Mouse (Mus musculus) embryonic facial prominence, embryonic 14.5 days (tissue): ENCODE results near the gene Slc46a3. TPM values are rescaled to one million over a fixed set of nuclear protein-coding genes. Genes with fewer than 3 reads are reported as not detected.

Experiments
- ATAC-seq: fragments of 200-750 bp; cut with Nextera tagmentation; 2 replicates; pipeline ENCODE4 v1.8.0; 2017; ENCODE audit warnings: low read depth, moderate number of reproducible peaks, moderate TSS enrichment
- DNase-seq: peaks from one replicate; pipeline ENCODE4 v3.0.0-alpha.2; 2015; ENCODE audit warnings: low spot score
- H3K27ac ChIP-seq: fragments of 300-500 bp; sonication (generic); replicated peaks from 2 replicates; pipeline ENCODE4 v1.5.1; 2014; ENCODE audit warnings: low read depth, mild to moderate bottlenecking, low read length, moderate library complexity
- H3K27me3 ChIP-seq: fragments of 300-500 bp; sonication (generic); replicated peaks from 2 replicates; pipeline ENCODE4 v1.6.1; 2014; ENCODE audit warnings: low read length; ENCODE audit not compliant: control insufficient read depth, insufficient read depth
- H3K36me3 ChIP-seq: fragments of 300-500 bp; sonication (generic); 2 replicates; pipeline ENCODE4 v1.6.1; 2014; ENCODE audit warnings: low read length, mixed read lengths; ENCODE audit not compliant: control insufficient read depth, insufficient read depth
- H3K4me1 ChIP-seq: fragments of 300-500 bp; sonication (generic); 2 replicates; pipeline ENCODE4 v1.6.1; 2014; ENCODE audit warnings: antibody characterized with exemption, low read length; ENCODE audit not compliant: control insufficient read depth, insufficient read depth
- H3K4me2 ChIP-seq: fragments of 300-500 bp; sonication (generic); 2 replicates; pipeline ENCODE4 v1.6.1; 2014; ENCODE audit warnings: low read depth, mild to moderate bottlenecking, low read length, moderate library complexity, mixed read lengths
- H3K4me3 ChIP-seq: fragments of 300-500 bp; sonication (generic); 2 replicates; pipeline ENCODE4 v1.5.1; 2014; ENCODE audit warnings: low read depth, mild to moderate bottlenecking, low read length
- H3K9ac ChIP-seq: fragments of 300-500 bp; sonication (generic); 2 replicates; pipeline ENCODE4 v1.6.1; 2014; ENCODE audit warnings: low read depth, mild to moderate bottlenecking, low read length, moderate library complexity, mixed read lengths
- H3K9me3 ChIP-seq: fragments of 300-500 bp; sonication (generic); 2 replicates; pipeline ENCODE4 v1.6.1; 2016; ENCODE audit warnings: low read length; ENCODE audit not compliant: control insufficient read depth
- WGBS: fragments of 180-500 bp; shearing (Covaris S2); extraction: QIAGEN DNeasy Blood & Tissue Kit; methylation state at CpG from one replicate; pipeline ENCODE4 v1.1.7; 2014; 5-methylcytosine and 5-hydroxymethylcytosine counted together
- polyA plus RNA-seq: library from polyadenylated mRNA; unstranded; fragments of >200 nt; fragmentation: Nextera tagmentation; extraction: Ambion mirVana; gene quantifications from 2 replicates; pipeline ENCODE4 v1.2.1, GENCODE M21; 2014

Slc46a3 gene
- polyA plus RNA-seq, 1 experiment from 2014 or later: 4.5 TPM

- Histone ChIP-seq H3K4me1 (no peaks in the 10 kb centered on the region), H3K4me3 (no peak overlapping the region), H3K4me2 (no peak overlapping the region), H3K27me3 (no peaks in the 10 kb centered on the region), H3K9me3 (no peaks in the 10 kb centered on the region), H3K36me3 (no peaks in the 10 kb centered on the region), H3K9ac (no peak overlapping the region), H3K27ac (no peak overlapping the region)
- no peak for ATAC-seq
- 79% methylated on average over 11 of the region's 12 CpGs for WGBS
- DNase-seq: no peak
Observed at GRCm38 (mm10) chr5:147839418-147839817, 55.2 kb downstream of the Slc46a3 start.

DNA sequence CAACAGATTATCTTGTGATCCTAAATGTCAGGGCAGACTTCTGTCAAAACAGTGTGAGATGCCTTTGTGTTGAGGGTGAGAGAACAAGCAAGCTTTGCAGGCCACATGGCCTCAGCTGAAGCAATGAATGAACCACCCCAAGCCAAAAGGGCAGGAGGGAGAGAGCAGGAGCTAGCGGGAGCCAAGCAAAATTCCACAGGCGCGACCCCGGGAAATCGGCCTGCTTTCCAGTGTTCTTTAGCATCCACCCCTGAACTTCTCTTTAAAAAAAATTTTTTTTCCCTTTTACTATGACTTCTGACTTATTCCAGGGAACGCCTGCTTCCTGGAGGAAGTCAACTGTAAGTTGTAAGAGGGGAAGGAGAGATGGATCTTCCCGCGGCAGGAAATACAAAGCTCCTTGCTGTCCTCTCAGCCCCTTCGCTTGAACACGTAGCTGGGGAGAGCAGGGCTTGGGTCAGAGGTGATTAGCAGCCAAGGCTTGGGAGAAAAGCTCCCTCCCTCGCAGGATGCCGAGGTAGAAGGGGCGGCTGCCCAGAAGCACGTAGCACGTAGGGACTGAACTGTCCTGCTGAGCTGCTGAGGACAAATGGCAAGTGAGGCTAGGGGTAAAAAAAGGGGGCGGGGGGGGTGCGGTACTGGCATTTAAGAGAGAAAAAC is 59.6 kb downstream of the Slc46a3 start:
- H3K9ac ChIP-seq: no peak overlapping the region

DNA sequence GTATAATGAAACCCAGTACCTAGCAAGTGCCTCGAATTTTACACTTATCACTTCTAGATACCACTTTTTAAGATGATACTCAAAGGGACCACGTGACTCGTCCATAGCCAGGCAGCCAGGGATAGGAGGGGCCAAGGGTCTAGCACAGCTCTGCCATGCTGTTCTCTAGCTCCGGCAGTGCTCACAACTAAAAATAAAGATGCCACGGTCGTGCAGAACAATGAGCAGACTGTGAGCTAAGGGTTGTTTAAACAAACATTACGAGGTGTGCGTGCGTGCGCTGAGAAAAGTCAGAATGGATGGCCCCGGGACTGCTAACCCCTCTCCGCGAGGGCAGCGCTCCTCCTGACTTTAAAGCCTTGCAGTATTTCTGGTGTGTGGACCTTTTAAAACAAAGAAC is 61.8 kb downstream of the Slc46a3 start:
- Histone ChIP-seq H3K4me3 (no peak overlapping the region), H3K9me3 (no peaks in the 10 kb centered on the region), H3K27ac (no peak overlapping the region), H3K36me3 (no peaks in the 10 kb centered on the region), H3K4me1 (no peaks in the 10 kb centered on the region), H3K27me3 (no peaks in the 10 kb centered on the region), H3K9ac (no peak overlapping the region), H3K4me2 (peak overlapping the region; percentile 18; the same call in 1 of the 2 replicates)
- no peak for ATAC-seq
- WGBS: 46% methylated on average over 14 of the region's 14 CpGs
- no peak for DNase-seq

More for the DNA sequence above, 59.6 kb downstream of the Slc46a3 start:
- Histone ChIP-seq H3K4me2 (peak overlapping the region; percentile 11; the same call in 1 of the 2 replicates), H3K27me3 (no peaks in the 10 kb centered on the region), H3K9me3 (no peaks in the 10 kb centered on the region), H3K4me1 (no peaks in the 10 kb centered on the region), H3K4me3 (no peak overlapping the region), H3K36me3 (no peaks in the 10 kb centered on the region), H3K27ac (no peak overlapping the region)
- ATAC-seq (no peak), DNase-seq (no peak)
- 10% methylated on average over 17 of the region's 17 CpGs for WGBS

DNA sequence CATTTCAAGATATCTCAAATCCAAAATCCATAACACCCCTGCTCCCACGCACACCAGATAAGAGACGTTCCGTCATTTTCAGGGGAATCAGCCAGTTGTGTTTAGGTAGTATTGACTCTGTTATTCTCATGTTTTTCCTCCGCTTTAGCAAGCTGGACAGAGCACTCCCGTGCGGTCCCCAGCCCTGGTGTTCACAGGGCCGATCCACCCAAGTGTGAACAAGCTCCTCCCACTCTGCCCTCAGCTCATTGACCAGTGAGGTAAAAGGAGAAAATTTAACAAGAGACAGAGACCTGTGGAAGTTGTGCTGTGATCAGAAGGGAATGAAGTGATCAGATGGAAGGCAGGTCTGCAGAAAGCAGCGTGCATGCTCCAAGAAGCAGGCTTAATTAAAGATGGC is 65.8 kb downstream of the Slc46a3 start:
- Histone ChIP-seq H3K36me3 (no peaks in the 10 kb centered on the region), H3K27ac (no peak overlapping the region), H3K4me1 (peaks cover 13% of the 10 kb centered on the region; the same call in 1 of the 2 replicates), H3K27me3 (no peaks in the 10 kb centered on the region), H3K4me3 (no peak overlapping the region), H3K4me2 (no peak overlapping the region), H3K9ac (no peak overlapping the region), H3K9me3 (no peaks in the 10 kb centered on the region)
- no peak for ATAC-seq
- DNase-seq: no peak
- WGBS: 80% methylated on average over 8 of the region's 8 CpGs

Other genes with a start within 250 kb of the Slc46a3 start
- gene Flt1, start 168.8 kb downstream of the Slc46a3 start, polyA plus RNA-seq: 12.2 and 13.2 TPM in 2 replicates
- gene Pomp, start 34.4 kb downstream of the Slc46a3 start, polyA plus RNA-seq: 459 and 481 TPM in 2 replicates
- gene Mtus2, start 62.5 kb upstream of the Slc46a3 start, polyA plus RNA-seq: 6.2 and 7.4 TPM in 2 replicates